Mouse (Mus musculus) spleen, postnatal 36 days (tissue): ENCODE data around the gene Tial1.

Experiments used
- DNase-seq, 2 experiments: peaks; one replicate each; pipeline ENCODE4 v3.0.0; 2022; ENCODE audit warnings: low spot score in 2 of 2, mixed read lengths in 1 of 2

Gene Tial1

DNA sequence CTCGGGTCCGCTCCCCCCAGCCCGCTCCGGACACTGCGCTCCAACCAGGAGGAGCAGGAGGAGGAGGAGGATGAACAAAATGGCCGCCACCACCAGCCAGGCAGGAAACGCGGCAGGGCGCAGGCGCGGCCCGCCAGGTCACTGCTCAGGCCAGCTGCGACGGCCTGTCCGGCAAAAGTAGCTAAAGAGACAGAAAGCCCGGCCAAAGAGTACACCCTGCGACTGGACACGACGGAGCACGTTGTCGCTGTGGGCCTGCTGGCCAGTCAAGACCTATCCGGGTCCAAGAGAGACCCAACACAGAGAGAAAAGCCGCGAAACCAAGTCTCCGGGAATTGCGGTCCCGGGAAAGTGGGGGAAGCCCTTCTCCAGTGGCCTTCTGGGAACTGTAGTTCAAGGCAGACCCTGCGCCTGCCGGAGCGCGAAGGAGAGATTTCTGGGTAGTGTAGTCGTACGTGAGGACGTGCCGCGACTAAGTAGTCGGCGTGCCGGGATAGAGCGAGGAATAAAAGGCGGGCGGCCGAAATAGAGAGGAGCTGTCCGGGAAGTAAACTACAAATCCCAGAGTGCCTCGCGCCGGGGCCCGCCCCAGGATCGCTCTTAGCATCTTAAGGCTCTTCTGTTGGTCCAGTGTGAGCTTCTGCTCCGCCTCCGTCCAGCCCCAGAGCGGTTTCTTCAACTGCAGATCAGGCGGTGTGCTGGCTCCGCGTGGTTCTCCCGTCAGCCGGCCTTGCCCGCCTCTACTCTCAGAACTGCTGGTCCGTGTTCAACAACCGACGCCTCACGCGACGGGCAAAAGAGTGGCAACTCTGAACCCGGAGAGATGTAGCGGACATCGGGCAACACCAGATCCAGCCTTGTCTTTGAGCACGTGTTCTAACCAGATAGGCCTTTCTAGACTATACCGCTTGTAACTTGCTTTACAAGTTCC is at the start of gene Tial1:
Gene Tial1 (minus strand): TSS at position 433 of the 931 bp plus-strand sequence.
- DNase-seq, result peak; percentile 99

GRCm38 (mm10) chr7:128504091-128504490 is 42.6 kb upstream of the Tial1 start:
- no peak for DNase-seq

DNA sequence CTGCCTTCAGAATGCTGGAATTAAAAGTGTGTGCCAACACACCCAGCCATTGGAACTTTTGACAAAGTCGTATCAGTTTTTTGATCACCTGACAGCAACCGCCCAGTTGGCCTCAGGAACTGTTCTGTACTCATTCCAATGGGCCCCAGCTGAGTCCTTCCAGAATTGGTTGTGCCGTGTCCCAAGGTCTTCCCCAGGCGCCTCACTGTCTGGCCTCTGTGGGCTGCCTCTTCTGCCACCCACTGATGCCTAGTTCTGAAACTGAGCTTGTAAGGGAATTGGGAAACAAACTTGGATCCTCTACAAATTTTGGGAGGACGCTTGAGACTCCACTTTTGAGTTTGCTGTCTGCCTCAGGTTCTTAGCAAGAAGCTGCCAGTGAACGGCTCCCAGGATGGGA is 38.3 kb upstream of the Tial1 start:
- DNase-seq, result no peak

DNA sequence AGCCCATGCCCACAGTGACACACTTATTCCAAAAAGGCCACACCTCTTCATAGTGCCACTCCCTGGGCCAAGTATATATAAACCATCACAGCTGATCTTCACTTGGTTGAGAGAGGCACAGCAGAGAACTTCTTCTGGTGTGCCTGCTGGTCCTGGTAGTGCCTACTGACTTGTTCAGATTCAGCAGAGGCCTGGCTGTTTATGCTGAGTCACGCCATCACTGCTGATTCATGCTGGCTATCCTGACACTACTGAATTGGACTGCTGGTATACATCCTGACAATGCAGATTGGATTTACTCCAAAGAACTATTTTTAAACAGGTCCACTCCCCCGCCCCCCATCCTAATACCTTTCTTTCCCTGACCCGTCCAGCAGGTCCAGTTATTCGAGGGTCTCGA is 33.0 kb upstream of the Tial1 start:
- DNase-seq, result no peak

- no peak for DNase-seq
Measured at GRCm38 (mm10) chr7:128488986-128489385, 27.5 kb upstream of the Tial1 start.

DNA sequence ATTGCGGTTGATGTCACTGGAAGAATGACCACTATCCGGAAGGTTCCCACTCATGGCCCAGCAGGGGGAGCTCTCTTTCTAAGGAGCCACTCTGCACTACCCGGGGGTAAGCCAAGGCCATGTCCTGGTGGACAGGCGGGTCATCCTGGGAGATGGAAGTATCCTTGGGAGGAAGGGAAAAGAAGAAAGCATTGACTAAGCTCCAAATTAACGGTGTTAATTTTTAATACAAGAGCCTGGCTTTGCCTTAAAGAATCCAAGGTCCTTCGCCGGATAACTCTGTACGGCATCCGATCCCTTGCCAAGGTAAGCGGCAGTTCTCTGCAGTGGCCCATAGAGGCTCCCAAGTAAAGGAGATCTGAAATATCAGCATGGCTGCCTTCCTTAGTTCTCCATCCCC is 12.8 kb upstream of the Tial1 start:
- DNase-seq, result peak; percentile 15 to 44

- no peak for DNase-seq
Measured at GRCm38 (mm10) chr7:128462406-128462805, 889 bp upstream of the Tial1 start.

GRCm38 (mm10) chr7:128460865-128461228 is 670 bp downstream of the Tial1 start:
- no peak for DNase-seq

GRCm38 (mm10) chr7:128460131-128460864 is 1.2 kb downstream of the Tial1 start:
- DNase-seq, result peak; percentile 24 to 37

- no peak for DNase-seq
Measured at GRCm38 (mm10) chr7:128459791-128460130, 1.8 kb downstream of the Tial1 start.

DNA sequence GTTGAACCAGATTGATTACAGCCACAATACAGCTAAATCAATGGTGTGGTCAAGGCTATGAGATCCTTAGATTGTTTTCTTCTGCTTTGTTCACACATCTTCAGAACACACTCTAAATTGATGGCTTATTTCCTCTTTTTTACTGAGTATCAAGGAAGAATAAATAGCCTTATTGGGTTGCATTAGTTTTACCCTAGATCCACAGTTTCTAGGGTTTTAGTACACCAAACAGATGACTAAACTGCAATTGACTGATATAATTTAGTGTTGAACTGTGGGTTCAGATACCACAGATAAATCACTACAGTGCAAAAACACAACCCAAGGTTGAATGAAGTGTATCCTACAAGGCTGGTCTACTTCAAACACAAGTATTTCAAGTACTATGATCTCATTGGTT is 3.5 kb downstream of the Tial1 start:
- no peak for DNase-seq

GRCm38 (mm10) chr7:128452731-128453130 is 8.8 kb downstream of the Tial1 start:
- DNase-seq, result no peak

DNA sequence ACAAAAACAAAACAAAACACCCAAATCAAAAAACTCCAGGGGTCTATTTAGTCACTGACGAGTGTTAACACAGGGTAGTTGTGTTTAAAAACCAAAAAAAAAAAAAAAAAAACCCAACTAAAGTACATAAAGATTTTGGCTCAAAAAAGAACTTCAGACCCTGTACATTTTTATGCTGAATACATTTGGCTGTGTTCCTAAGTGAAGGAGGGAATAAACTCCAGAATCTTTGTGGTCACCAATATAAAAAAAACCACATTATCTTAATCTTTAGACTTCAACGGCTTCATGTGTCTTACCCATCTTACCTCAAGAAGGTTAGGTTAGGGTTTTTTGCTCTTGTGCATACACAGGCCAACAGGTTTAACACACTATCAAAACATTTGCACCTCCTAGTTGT is 20.9 kb downstream of the Tial1 start:
- no peak for DNase-seq

DNA sequence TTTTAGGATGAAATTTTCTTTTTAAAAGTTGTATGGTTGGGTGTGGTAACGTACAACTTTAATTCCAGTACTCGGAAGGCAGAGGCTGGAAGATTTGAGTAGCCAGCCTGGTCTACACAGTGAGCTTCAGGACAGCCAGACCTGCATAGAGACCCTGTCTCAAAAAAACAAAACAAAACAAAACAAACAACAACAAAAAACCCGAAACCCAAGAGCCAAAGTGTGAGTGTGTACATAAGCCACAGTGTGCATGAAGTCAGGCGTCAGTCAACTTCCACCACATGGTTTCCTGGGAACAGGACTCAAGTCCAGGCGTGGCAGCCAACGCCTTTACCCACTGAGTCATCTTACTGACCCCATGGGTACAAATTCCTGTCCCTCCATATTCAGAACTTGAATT is 22.3 kb downstream of the Tial1 start:
- no peak for DNase-seq

- no peak for DNase-seq
Measured at GRCm38 (mm10) chr7:128438131-128438530, 23.4 kb downstream of the Tial1 start.

GRCm38 (mm10) chr7:128433213-128433612 is 28.3 kb downstream of the Tial1 start:
- no peak for DNase-seq

- DNase-seq, result no peak
Measured at GRCm38 (mm10) chr7:128432574-128432973, 28.9 kb downstream of the Tial1 start.

- no peak for DNase-seq
Measured at GRCm38 (mm10) chr7:128422491-128422890, 39.0 kb downstream of the Tial1 start.

- no peak for DNase-seq
Measured at GRCm38 (mm10) chr7:128421701-128422100, 39.8 kb downstream of the Tial1 start.

- no peak for DNase-seq
Measured at GRCm38 (mm10) chr7:128419690-128420089, 41.8 kb downstream of the Tial1 start.

DNA sequence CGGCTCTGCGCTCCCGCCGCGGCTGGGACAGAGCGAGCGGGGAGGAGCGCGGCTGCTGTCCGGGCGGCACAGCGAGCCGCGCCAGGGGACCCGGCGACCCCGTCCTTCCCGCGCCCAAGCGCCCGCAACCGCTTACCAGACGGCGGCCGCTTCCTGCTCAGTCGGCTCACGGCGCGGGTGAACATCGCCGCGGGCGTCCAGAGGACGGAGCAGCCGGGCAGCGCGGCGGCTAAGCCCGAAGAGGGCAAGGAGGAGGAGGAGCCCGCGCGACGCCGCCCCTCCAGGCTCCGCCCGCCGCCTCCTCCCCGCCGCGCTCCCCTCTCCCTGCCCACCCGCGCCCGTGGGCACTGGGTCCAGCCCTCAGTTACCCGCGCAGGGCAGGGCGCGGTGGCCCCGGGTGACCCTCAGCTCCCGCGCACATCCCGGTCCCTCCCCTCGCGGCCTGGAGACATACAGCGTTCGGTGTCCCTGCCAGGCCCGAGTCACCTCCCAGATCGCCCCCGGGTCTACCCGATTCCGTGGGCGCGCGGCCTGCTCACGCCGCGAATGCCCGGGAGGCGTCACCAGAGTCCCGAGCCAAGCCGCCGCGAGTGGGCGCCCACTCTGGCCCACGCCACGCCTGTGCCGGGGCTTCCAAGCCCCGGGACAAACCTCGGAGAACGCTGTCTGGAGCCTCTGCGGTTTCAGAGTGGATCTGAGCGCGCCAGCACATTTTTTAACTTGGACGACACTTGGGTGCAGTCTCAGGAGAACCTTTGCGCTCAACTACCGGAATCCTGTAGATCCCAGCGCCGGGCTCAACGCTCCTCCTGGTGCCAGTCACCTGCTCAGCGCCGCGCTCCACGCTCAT is 43.4 kb downstream of the Tial1 start, which contains the start of gene Rgs10:
Gene Rgs10 (minus strand): TSS at position 829 of the 850 bp plus-strand sequence.
- peak; percentile 56 to 59 for DNase-seq
